Mouse (Mus musculus) WW6 (cell line): Measurements from ENCODE around the gene Psmb2.

Source experiments
- DNase-seq: peaks from one replicate; pipeline ENCODE4 v3.0.0-alpha.2; 2013; ENCODE audit warnings: low read depth, low spot score

Psmb2 gene

GRCm38 (mm10) chr4:126677054-126678003 lies at the start of gene Psmb2:
Psmb2 (plus strand) TSS chr4:126677630.
- DNase-seq: peak; percentile 95

- no peak for DNase-seq
Measured at GRCm38 (mm10) chr4:126631922-126632321, 45.5 kb upstream of the Psmb2 start.

- DNase-seq: no peak
Measured at GRCm38 (mm10) chr4:126632668-126633067, 44.8 kb upstream of the Psmb2 start.

- DNase-seq: no peak
Measured at GRCm38 (mm10) chr4:126636330-126636729, 41.1 kb upstream of the Psmb2 start.

- DNase-seq: no peak
Measured at GRCm38 (mm10) chr4:126637446-126637845, 40.0 kb upstream of the Psmb2 start.

GRCm38 (mm10) chr4:126639339-126639738 lies 38.1 kb upstream of the Psmb2 start:
- no peak for DNase-seq

GRCm38 (mm10) chr4:126641901-126642300 lies 35.5 kb upstream of the Psmb2 start:
- DNase-seq: no peak

- no peak for DNase-seq
Measured at GRCm38 (mm10) chr4:126643815-126644214, 33.6 kb upstream of the Psmb2 start.

- no peak for DNase-seq
Measured at GRCm38 (mm10) chr4:126644333-126644963, 33.0 kb upstream of the Psmb2 start.

- no peak for DNase-seq
Measured at GRCm38 (mm10) chr4:126647996-126648910, 29.2 kb upstream of the Psmb2 start.

- DNase-seq: no peak
Measured at GRCm38 (mm10) chr4:126653148-126653547, 24.3 kb upstream of the Psmb2 start.

GRCm38 (mm10) chr4:126655356-126655755 lies 22.1 kb upstream of the Psmb2 start:
- peak; percentile 61 for DNase-seq

GRCm38 (mm10) chr4:126661249-126661648 lies 16.2 kb upstream of the Psmb2 start:
- no peak for DNase-seq

- peak; percentile 13 for DNase-seq
Measured at GRCm38 (mm10) chr4:126667075-126667474, 10.4 kb upstream of the Psmb2 start.

- DNase-seq: no peak
Measured at GRCm38 (mm10) chr4:126682298-126682697, 4.9 kb downstream of the Psmb2 start.

- DNase-seq: no peak
Measured at GRCm38 (mm10) chr4:126683084-126683483, 5.7 kb downstream of the Psmb2 start.

- no peak for DNase-seq
Measured at GRCm38 (mm10) chr4:126689457-126689856, 12.0 kb downstream of the Psmb2 start.

GRCm38 (mm10) chr4:126693021-126693420 lies 15.6 kb downstream of the Psmb2 start:
- DNase-seq: no peak

- no peak for DNase-seq
Measured at GRCm38 (mm10) chr4:126696908-126697307, 19.5 kb downstream of the Psmb2 start.

- no peak for DNase-seq
Measured at GRCm38 (mm10) chr4:126706630-126707438, 29.4 kb downstream of the Psmb2 start.

GRCm38 (mm10) chr4:126707439-126707826 lies 30.0 kb downstream of the Psmb2 start:
- no peak for DNase-seq
